Mouse (Mus musculus) midbrain, embryonic 13.5 days (tissue): ENCODE results near the gene Tedc1. TPM values are rescaled to one million over a fixed set of nuclear protein-coding genes. Genes with fewer than 3 reads are reported as not detected.
"Not testable (repeated sequence)": the region's sequence is repeated elsewhere in the genome, so short reads cannot be mapped to it uniquely, and the experiment has no call there.

Source experiments
- ATAC-seq: fragments of 200-750 bp; cut with Nextera tagmentation; 2 replicates; pipeline ENCODE4 v1.8.0; 2017; ENCODE audit warnings: mild to moderate bottlenecking, moderate TSS enrichment, moderate library complexity
- H3K27ac ChIP-seq: fragments of 300-500 bp; sonication (generic); 2 replicates; pipeline ENCODE4 v1.5.1; 2015; ENCODE audit warnings: inconsistent platforms, mild to moderate bottlenecking, moderate library complexity
- H3K27me3 ChIP-seq: fragments of 300-500 bp; sonication (generic); 2 replicates; pipeline ENCODE4 v1.6.1; 2015; ENCODE audit warnings: mild to moderate bottlenecking, inconsistent platforms
- H3K36me3 ChIP-seq: fragments of 300-500 bp; sonication (generic); 2 replicates; pipeline ENCODE4 v1.6.1; 2015; ENCODE audit warnings: mild to moderate bottlenecking, inconsistent platforms
- H3K4me1 ChIP-seq: fragments of 300-500 bp; sonication (generic); replicated peaks from 2 replicates; pipeline ENCODE4 v1.6.1; 2015; ENCODE audit warnings: inconsistent platforms
- H3K4me2 ChIP-seq: fragments of 300-500 bp; sonication (generic); replicated peaks from 2 replicates; pipeline ENCODE4 v1.6.1; 2015; ENCODE audit warnings: moderate library complexity, mild to moderate bottlenecking, inconsistent platforms
- H3K4me3 ChIP-seq: fragments of 300-500 bp; sonication (generic); replicated peaks from 2 replicates; pipeline ENCODE4 v1.5.1; 2015; ENCODE audit warnings: mild to moderate bottlenecking, inconsistent platforms
- H3K9ac ChIP-seq: fragments of 300-500 bp; sonication (generic); replicated peaks from 2 replicates; pipeline ENCODE4 v1.6.1; 2015; ENCODE audit warnings: mild to moderate bottlenecking, inconsistent platforms
- H3K9me3 ChIP-seq: fragments of 300-500 bp; sonication (generic); 2 replicates; pipeline ENCODE4 v1.6.1; 2016; ENCODE audit warnings: mild to moderate bottlenecking, inconsistent platforms
- WGBS: fragments of 180-500 bp; shearing (Covaris S2); methylation state at CpG from one replicate; pipeline ENCODE4 v1.1.7; 2015; 5-methylcytosine and 5-hydroxymethylcytosine counted together
- polyA plus RNA-seq: library from polyadenylated mRNA; unstranded; fragments of >200 nt; fragmentation: Nextera tagmentation; extraction: Ambion mirVana; gene quantifications from 2 replicates; pipeline ENCODE4 v1.2.1, GENCODE M21; 2015

The Tedc1 gene
- polyA plus RNA-seq, 1 experiment from 2014 or later, result 21.3 TPM

DNA sequence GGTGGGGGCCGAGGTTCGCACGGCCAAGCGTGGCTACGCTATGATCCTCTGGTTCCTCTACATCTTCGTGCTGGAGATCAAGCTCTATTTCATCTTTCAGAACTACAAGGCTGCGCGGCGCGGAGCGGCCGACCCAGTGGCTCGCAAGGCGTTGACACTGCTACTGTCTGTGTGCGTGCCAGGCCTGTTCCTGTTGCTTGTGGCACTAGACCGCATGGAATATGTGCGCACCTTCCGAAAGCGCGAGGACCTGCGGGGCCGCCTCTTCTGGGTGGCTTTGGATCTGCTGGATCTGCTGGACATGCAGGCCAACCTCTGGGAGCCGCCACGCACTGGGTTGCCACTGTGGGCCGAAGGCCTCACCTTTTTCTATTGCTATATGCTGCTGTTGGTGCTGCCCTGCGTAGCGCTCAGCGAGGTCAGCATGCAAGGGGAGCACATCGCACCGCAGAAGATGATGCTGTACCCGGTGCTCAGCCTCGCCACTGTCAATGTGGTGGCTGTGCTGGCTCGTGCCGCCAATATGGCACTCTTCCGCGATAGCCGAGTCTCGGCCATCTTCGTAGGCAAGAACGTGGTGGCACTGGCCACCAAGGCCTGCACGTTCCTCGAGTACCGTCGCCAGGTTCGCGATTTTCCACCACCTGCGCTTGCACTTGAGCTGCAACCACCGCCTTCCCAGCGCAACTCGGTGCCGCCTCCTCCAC is 32.3 kb downstream of the Tedc1 start:
- Histone ChIP-seq H3K27me3 (0 out of 2 replicates have a peak, but pooled peaks cover 6% of the 10 kb centered on the region), H3K4me2 (peak overlapping the region; percentile 88), H3K4me1 (peaks cover 30% of the 10 kb centered on the region), H3K9me3 (peaks cover 4% of the 10 kb centered on the region; the same call in 1 of the 2 replicates), H3K27ac (no peak overlapping the region), H3K4me3 (peak overlapping the region; percentile 76), H3K9ac (no peak overlapping the region), H3K36me3 (peaks cover 44% of the 10 kb centered on the region)
- WGBS, result 92% methylated on average over 51 of the region's 51 CpGs
- ATAC-seq, result peak; percentile 2; the same call in 1 of the 2 replicates

- no peaks in the 10 kb centered on the region for H3K27me3 ChIP-seq
- no peak for ATAC-seq
- H3K9me3 ChIP-seq, result peaks cover 3% of the 10 kb centered on the region; the same call in 1 of the 2 replicates
- no peak overlapping the region for H3K9ac ChIP-seq
- H3K4me2 ChIP-seq, result no peak overlapping the region
- H3K36me3 ChIP-seq, result peaks cover 40% of the 10 kb centered on the region
- H3K27ac ChIP-seq, result no peak overlapping the region
- no peak overlapping the region for H3K4me3 ChIP-seq
- WGBS, result 71% methylated on average over 2 of the region's 2 CpGs
- no peaks in the 10 kb centered on the region for H3K4me1 ChIP-seq
These were observed 37.2 kb downstream of the Tedc1 start for GRCm38 (mm10) chr12:113193423-113193822.

DNA sequence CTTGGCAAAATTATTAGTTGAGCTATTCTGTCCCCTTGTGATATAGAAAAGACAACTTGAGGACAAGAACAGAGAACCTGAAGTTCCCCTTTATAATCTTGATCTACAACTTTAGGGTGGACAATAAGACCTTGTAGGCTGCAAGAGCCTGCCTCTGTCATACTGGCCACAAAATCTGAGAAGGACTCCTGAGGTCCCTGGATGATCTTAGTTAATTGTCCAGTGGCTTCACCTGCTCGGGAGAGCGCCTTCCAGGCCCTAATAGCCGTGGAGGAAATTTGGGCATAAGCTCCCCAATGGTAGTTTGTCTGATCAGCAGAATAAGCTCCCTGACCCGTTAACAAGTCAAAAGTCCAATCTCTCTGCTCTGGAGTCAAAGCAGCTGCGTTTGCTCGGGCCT is 42.9 kb downstream of the Tedc1 start:
- not testable (repeated sequence) for H3K27ac ChIP-seq, H3K36me3 ChIP-seq, H3K4me2 ChIP-seq, H3K9ac ChIP-seq, H3K27me3 ChIP-seq, ATAC-seq, H3K4me3 ChIP-seq, H3K9me3 ChIP-seq, H3K4me1 ChIP-seq
- WGBS, result 94% methylated on average over 3 of the region's 6 CpGs

DNA sequence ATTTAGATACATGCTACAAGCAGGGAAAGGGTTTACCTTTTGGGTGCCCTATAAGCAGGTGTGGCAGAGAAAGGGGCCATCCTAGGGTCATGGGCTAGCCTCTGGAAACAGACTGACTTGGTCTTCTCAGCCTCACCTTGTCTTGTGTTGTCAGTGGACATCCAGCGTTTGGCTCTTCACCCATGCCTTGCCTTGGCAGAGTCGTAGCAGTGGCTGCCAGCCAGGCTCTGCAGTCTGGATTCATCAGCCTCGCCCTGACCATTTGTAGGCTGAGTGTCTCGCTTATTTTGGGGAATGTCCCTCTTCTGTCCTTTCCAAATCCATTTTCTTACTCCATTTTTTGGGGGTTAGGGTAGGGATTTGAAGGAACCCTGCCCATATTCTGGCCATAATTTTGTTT is 45.1 kb downstream of the Tedc1 start:
- 84% methylated on average over 4 of the region's 4 CpGs for WGBS
- no peak for ATAC-seq
- no peaks in the 10 kb centered on the region for H3K27me3 ChIP-seq

GRCm38 (mm10) chr12:113202008-113202407 is 45.8 kb downstream of the Tedc1 start:
- H3K4me2 ChIP-seq, result no peak overlapping the region
- no peaks in the 10 kb centered on the region for H3K27me3 ChIP-seq
- no peaks in the 10 kb centered on the region for H3K9me3 ChIP-seq
- no peaks in the 10 kb centered on the region for H3K36me3 ChIP-seq
- H3K4me3 ChIP-seq, result no peak overlapping the region
- no peak for ATAC-seq
- H3K4me1 ChIP-seq, result no peaks in the 10 kb centered on the region
- no peak overlapping the region for H3K27ac ChIP-seq
- no peak overlapping the region for H3K9ac ChIP-seq

More for the DNA sequence above, 45.1 kb downstream of the Tedc1 start:
- H3K4me3 ChIP-seq, result no peak overlapping the region
- no peaks in the 10 kb centered on the region for H3K36me3 ChIP-seq
- H3K9me3 ChIP-seq, result no peaks in the 10 kb centered on the region
- no peaks in the 10 kb centered on the region for H3K4me1 ChIP-seq
- no peak overlapping the region for H3K9ac ChIP-seq
- H3K27ac ChIP-seq, result no peak overlapping the region
- H3K4me2 ChIP-seq, result no peak overlapping the region

DNA sequence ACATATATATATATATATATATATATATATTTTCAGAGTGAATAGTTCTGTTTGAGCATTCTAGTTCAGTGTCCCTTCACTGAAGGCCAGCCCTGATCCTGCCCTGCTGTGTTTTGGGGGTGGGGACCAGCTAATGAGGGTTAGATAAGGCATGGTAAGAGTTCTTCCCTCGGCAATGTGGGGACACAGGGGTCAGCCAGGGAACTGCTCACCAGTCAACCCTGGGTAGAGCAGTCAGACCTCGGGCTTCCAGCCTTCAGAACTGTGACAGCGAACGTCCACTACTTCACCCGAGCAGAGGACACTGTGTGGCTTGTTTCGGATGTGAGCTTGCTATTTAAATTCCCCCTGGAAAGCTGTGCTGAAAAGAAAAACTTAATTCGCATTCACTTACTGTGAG is 47.3 kb downstream of the Tedc1 start:
- WGBS, result 84% methylated on average over 7 of the region's 7 CpGs
- Histone ChIP-seq H3K9ac (no peak overlapping the region), H3K27ac (no peak overlapping the region), H3K9me3 (no peaks in the 10 kb centered on the region), H3K4me1 (no peaks in the 10 kb centered on the region), H3K36me3 (no peaks in the 10 kb centered on the region), H3K27me3 (no peaks in the 10 kb centered on the region), H3K4me2 (no peak overlapping the region), H3K4me3 (no peak overlapping the region)
- no peak for ATAC-seq

GRCm38 (mm10) chr12:113205251-113205942 is 49.2 kb downstream of the Tedc1 start:
- H3K36me3 ChIP-seq, result no peaks in the 10 kb centered on the region
- no peaks in the 10 kb centered on the region for H3K9me3 ChIP-seq
- WGBS, result 90% methylated on average over 7 of the region's 7 CpGs
- H3K9ac ChIP-seq, result no peak overlapping the region
- no peak overlapping the region for H3K4me2 ChIP-seq
- no peak for ATAC-seq
- no peak overlapping the region for H3K4me3 ChIP-seq
- no peaks in the 10 kb centered on the region for H3K27me3 ChIP-seq
- no peak overlapping the region for H3K27ac ChIP-seq
- H3K4me1 ChIP-seq, result no peaks in the 10 kb centered on the region

DNA sequence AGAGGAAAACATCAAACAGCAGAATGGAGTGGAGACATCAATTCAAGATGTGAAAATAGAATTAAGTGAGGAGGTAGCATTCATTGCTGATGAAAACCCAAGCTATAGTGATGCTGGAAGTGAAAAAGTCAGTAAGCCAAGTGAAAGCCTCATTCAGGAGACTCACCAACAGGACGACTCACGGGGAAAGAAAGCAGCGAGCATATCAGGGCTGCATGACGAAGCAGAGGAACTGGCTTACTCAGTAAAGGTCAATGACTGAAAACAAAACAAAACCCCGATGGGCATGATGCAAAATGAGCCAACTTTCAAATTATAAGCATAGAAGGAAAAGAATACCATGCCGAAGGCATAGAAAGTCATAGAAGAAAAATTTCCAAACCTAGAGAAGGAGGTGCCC is 51.5 kb downstream of the Tedc1 start:
- Histone ChIP-seq H3K27ac (no peak overlapping the region), H3K4me1 (no peaks in the 10 kb centered on the region), H3K9me3 (no peaks in the 10 kb centered on the region), H3K4me3 (no peak overlapping the region), H3K4me2 (no peak overlapping the region), H3K36me3 (no peaks in the 10 kb centered on the region), H3K9ac (no peak overlapping the region), H3K27me3 (no peaks in the 10 kb centered on the region)
- 86% methylated on average over 6 of the region's 6 CpGs for WGBS
- no peak for ATAC-seq

DNA sequence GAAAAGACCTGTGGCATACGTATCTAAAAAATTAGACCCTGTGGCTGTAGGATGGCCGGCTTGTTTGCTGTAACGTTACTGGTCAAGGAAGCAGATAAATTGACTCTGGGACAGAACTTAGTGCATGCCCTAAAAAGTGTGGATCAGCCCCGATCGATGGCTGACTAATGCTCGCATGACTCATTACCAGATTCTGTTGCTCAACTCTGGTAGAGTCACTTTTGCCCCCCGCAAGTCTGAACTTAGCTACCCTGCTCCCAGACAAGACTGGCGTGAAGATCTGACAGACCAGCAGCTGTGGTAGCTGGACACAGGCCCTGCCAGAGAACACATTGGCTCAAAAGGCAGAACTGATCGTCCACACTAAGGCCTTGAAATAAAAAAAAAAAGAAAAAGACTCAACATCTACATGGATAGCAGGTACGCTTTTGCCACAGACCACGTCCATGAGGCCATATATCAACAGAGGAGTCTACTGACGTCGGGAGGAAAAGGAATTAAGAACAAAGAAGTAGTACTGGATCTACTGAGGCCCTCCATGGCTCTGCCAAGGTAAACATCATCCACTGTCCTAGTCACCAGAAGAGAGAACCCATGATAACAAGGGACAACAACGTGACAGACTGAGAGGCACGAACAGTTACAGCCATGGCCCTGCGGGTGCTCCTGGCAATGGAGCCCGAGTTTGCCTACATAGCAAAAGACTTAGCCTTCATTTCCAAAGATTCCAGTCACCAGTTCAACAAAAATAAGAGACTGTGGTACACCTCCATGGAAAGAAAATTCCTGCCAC is 54.6 kb downstream of the Tedc1 start:
- Histone ChIP-seq H3K36me3 (no peaks in the 10 kb centered on the region), H3K27ac (no peak overlapping the region), H3K9me3 (no peaks in the 10 kb centered on the region), H3K4me3 (no peak overlapping the region), H3K9ac (no peak overlapping the region), H3K27me3 (no peaks in the 10 kb centered on the region), H3K4me2 (no peak overlapping the region), H3K4me1 (no peaks in the 10 kb centered on the region)
- WGBS, result 89% methylated on average over 17 of the region's 17 CpGs
- no peak for ATAC-seq

GRCm38 (mm10) chr12:113211772-113212171 is 55.6 kb downstream of the Tedc1 start:
- no peaks in the 10 kb centered on the region for H3K27me3 ChIP-seq
- no peak for ATAC-seq
- H3K4me2 ChIP-seq, result no peak overlapping the region
- H3K4me3 ChIP-seq, result no peak overlapping the region
- 87% methylated on average over 5 of the region's 5 CpGs for WGBS
- H3K36me3 ChIP-seq, result no peaks in the 10 kb centered on the region
- no peaks in the 10 kb centered on the region for H3K9me3 ChIP-seq
- no peaks in the 10 kb centered on the region for H3K4me1 ChIP-seq
- no peak overlapping the region for H3K27ac ChIP-seq
- H3K9ac ChIP-seq, result no peak overlapping the region

DNA sequence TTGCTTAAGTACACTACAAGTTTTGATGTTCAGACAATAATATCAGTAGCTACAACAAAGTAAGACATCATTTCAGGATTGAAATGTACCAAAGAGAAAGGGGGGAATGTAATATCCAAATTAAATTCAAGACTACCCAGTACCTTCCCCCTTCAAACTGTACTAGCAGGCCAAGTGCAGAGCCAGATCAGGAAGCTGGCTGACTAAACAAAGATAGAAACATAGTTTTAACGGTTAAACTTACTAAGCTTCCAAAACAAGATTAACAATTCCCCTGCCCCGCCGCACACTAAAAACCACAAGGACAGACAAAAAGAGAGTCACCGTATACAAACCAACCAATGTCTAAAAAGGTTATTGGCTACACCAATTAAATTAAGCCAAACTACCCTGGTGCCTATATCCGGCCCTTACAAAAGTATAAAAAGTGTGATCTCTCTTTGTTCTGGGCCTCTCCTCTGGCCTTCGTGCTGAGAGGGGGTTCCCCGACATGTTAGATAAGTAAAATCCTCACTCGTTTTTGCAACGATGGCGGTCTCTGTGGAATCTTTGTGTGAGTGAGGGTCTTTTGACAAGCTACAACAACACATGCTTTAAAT is 56.2 kb downstream of the Tedc1 start:
- no peaks in the 10 kb centered on the region for H3K4me1 ChIP-seq
- H3K9me3 ChIP-seq, result no peaks in the 10 kb centered on the region
- H3K27ac ChIP-seq, result no peak overlapping the region
- no peaks in the 10 kb centered on the region for H3K36me3 ChIP-seq
- H3K4me2 ChIP-seq, result no peak overlapping the region
- no peak overlapping the region for H3K4me3 ChIP-seq
- H3K9ac ChIP-seq, result no peak overlapping the region
- 90% methylated on average over 10 of the region's 10 CpGs for WGBS
- ATAC-seq, result no peak
- H3K27me3 ChIP-seq, result no peaks in the 10 kb centered on the region

DNA sequence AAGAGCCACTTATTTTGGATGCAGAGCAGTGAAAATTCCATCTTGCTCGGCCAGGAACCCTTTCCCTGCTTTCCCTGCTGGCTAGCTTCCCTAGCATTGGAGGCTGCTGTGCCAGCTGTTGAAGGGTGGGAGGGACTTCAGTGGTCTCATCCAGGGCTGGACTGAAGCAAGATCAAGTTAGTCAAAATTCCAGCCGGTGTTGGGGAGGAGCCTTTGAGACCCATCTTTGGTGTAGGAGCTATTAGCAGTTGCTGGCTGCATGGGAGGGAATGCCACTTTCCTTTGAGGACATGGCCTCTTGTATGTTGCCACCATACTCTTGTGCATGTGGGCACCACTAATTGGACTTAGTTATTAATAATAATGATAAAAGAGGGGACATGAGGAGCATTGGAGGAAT is 57.0 kb downstream of the Tedc1 start:
- no peaks in the 10 kb centered on the region for H3K9me3 ChIP-seq
- no peaks in the 10 kb centered on the region for H3K36me3 ChIP-seq
- H3K27ac ChIP-seq, result no peak overlapping the region
- H3K4me1 ChIP-seq, result no peaks in the 10 kb centered on the region
- no peak overlapping the region for H3K4me3 ChIP-seq
- no peak overlapping the region for H3K4me2 ChIP-seq
- no peak overlapping the region for H3K9ac ChIP-seq
- no peaks in the 10 kb centered on the region for H3K27me3 ChIP-seq
- WGBS, result 76% methylated on average over 2 of the region's 2 CpGs
- no peak for ATAC-seq
